Mouse (Mus musculus): ENCODE data around the gene Btbd35f16. TPM values are rescaled to one million over a fixed set of nuclear protein-coding genes. Genes with fewer than 3 reads are reported as not detected.

The Btbd35f16 gene
- polyA plus RNA-seq (2012; rRNA removed; ENCODE audit: low replicate concordance), result not detected in 2 replicates

GRCm38 (mm10) chrX:3956902-3957301 is at the start of gene Btbd35f16:
Gene Btbd35f16 (minus strand): TSS chrX:3957002.

Other genes starting within 250 kb of the Btbd35f16 start
- not detected in 2 replicates for gene Btbd35f10, start 204.1 kb downstream of the Btbd35f16 start, polyA plus RNA-seq (2012; rRNA removed; ENCODE audit: low replicate concordance)
- gene Btbd35f3, start 80.7 kb upstream of the Btbd35f16 start, polyA plus RNA-seq (2012; rRNA removed; ENCODE audit: low replicate concordance), result not detected in 2 replicates
- gene Btbd35f28, start 239.6 kb upstream of the Btbd35f16 start, polyA plus RNA-seq (2012; rRNA removed; ENCODE audit: low replicate concordance), result not detected in 2 replicates